Mouse (Mus musculus) forelimb bud, embryonic 11.5 days (tissue): ENCODE measurements around the gene Dpm1.

Source experiments
- DNase-seq: peaks from one replicate; pipeline ENCODE4 v3.0.0-alpha.2; 2012; ENCODE audit warnings: low read depth, low spot score

Dpm1 gene

GRCm38 (mm10) chr2:168166750-168167460 is 63.5 kb downstream of the Dpm1 start:
- DNase-seq, result no peak

- DNase-seq, result no peak
Observed at GRCm38 (mm10) chr2:168161978-168162377, 68.4 kb downstream of the Dpm1 start.

GRCm38 (mm10) chr2:168161514-168161971 is 68.8 kb downstream of the Dpm1 start:
- no peak for DNase-seq

- DNase-seq, result no peak
Observed at GRCm38 (mm10) chr2:168160370-168160930, 69.9 kb downstream of the Dpm1 start.
